Mouse (Mus musculus): ENCODE measurements around the gene Neu3.

DNA sequence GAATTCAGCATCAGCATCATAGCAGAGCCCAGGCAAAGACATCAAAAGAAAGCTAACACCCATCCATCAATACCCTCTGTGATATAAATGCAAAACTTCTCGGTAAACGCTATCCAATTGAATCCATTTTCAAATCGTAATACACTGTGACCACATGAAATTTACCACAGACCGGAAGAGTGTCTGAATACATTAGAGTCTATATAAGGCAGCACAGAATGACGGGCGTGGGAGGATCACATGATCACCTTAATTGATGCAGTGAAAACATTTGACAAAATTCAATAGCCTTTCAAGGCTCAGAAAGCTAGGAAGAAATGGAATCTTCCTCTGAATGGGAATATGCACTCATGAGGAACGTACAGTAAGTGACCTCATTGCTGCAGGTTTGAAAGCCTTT is 44.8 kb downstream of the Neu3 start:
- TF ChIP-seq CTCF (IDR thresholded peaks at IDR 0.05; ENCODE audit: low read depth, low read length) = no peak
- no peak for TF ChIP-seq GATA1 (IDR thresholded peaks at IDR 0.05; ENCODE audit: borderline replicate concordance, low read length)
- no peak for TF ChIP-seq TAL1 (conservative IDR thresholded peaks at IDR 0.05; ENCODE audit: low read depth, low read length)
- TF ChIP-seq GATA2 (IDR thresholded peaks at IDR 0.05; ENCODE audit: borderline replicate concordance, low read depth, low read length) = no peak
- no peak for TF ChIP-seq POLR2AphosphoS5 (IDR thresholded peaks at IDR 0.05; ENCODE audit: insufficient replicate concordance, low read depth, low read length)

Measured in G1E (cell line).